Mouse (Mus musculus) thymus, postnatal 0 days (tissue): Measurements from ENCODE around the gene Bbs9. TPM values are rescaled to one million over a fixed set of nuclear protein-coding genes. Genes with fewer than 3 reads are reported as not detected.

Experiments
- DNase-seq: peaks from one replicate; pipeline ENCODE4 v3.0.0-alpha.2; 2015; ENCODE audit warnings: low spot score
- polyA plus RNA-seq: library from polyadenylated mRNA; unstranded; fragments of >200 nt; fragmentation: Nextera tagmentation; extraction: Ambion mirVana; gene quantifications from 2 replicates; pipeline ENCODE4 v1.2.1, GENCODE M21; 2015

Bbs9 gene
- polyA plus RNA-seq, 1 experiment from 2014 or later = 16.0 TPM

DNA sequence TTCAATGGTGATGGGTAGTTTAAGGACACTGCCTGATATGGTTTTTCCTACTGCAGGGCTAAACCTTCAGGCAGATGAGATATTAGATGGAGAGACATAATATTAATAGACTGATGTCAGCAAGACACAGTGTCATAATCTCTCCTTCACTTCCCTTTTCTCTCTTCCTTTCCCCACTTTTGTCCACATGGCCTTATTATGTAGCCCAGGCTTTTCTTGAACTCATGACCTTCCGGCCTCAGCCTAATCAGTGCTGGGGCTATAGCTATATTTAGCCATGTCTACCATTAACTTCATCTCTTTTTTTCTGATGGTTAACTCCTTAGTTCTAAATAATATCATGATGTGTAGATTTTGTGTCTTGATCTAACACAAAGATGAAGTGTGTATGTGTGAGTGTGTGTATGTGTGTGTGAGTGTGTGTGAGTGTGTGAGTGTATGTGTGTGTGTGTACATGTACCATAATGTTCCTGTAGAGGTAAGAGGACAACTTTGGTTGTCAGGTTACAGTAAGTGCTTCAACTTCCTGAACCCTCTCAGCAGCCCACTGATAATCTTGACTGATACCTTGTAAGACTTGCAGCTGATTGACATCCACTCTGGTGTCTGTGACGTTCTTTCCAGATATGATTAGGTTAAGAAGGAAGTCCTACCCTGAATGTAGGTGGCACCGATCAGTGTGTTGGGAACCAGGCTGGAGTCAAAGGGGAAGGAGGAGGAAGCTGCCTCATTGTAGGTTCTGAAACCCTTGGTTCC, 55.4 kb downstream of the Bbs9 start:
- DNase-seq = no peak

- no peak for DNase-seq
These were observed 56.6 kb downstream of the Bbs9 start for GRCm38 (mm10) chr9:22532112-22532511.

- DNase-seq = peak; percentile 55
These were observed 57.4 kb downstream of the Bbs9 start for GRCm38 (mm10) chr9:22532810-22533447.

DNA sequence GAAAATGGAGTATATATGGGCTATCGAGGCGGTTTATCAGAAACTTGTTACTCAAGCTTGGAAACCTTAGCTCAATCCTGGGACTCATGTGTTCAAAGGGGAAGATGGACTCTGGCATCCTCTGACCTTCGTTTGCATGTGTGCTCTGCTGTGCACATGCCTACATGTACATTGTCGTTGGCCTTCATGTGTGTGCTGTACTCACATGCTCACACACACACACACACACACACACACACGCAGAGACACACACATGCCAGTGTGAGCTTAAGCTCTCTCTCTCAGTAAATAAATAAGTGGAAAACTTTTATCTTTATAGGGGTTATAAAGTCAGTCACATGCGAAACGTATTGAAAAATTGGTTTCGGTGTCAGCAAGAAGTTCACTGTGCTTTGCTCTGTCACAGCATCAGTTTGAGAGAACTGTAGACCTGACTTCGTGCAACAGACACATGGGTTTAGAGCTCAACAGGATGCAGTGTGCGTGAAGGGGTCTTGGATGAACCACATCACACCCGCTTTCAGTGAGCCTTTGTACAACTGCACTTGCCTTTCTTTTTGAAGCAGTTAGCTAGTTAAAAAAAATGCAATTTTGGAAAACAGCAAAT, 62.4 kb downstream of the Bbs9 start:
- DNase-seq = peak; percentile 10

- no peak for DNase-seq
These were observed 64.0 kb downstream of the Bbs9 start for GRCm38 (mm10) chr9:22539546-22539945.

DNA sequence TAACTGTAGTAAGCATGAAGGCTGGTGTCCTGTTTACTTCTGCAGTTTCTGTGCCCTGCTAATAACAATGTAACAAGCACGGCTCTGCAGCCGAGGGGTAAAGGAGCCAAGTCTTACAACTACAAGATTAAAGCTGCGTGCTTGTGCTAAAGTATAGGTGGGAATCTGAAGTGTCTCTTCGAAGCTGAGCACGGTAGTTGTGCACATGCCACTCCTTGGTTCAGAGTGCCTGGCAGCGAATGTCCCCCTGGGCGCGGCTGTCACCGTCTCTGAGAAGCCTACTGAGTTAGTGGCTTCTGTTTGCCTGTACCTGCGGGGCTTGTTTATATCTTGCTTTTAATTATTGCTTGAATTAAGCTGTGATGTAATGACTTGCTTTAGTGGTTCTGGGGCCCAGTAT, 65.6 kb downstream of the Bbs9 start:
- no peak for DNase-seq

DNA sequence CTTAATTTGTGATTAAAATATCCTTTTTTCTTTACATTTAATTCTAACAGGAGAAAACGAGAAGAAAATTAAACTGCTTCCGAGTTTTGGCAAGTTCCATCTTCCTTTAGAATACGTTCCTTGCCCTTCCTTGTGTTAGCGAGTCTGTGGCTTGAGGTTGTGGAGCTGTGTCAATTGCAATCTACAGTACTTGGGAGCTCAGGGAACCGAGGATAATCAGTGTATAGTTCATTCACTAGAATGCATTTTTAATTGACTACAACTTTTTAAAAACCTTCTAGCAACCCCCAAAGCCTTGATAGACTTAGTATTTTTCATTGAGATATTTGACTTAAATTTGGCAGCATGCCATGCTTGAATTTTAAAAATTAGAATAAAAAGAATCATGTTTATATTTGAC, 68.0 kb downstream of the Bbs9 start:
- DNase-seq = no peak

- DNase-seq = no peak
These were observed 69.1 kb downstream of the Bbs9 start for GRCm38 (mm10) chr9:22544349-22545341.

DNA sequence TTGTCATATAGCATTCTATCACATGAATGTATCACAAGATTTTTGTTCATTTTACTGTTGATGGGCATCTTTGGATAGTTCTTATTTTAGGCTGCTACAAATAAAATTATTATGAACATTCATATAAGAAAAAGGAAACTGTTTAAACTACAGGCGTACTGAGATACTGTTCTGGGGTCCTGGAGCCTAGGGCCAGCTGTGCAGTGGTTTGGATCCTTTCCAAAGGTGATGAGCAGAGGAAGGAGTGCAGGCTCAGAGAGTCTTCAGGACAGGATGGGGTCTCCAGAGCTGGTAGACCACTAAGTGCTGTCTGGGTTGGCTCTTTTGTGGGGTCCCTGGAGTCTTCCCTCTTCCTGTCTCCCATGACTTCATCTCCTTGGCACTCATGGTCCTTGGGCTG, 75.8 kb downstream of the Bbs9 start:
- no peak for DNase-seq

DNA sequence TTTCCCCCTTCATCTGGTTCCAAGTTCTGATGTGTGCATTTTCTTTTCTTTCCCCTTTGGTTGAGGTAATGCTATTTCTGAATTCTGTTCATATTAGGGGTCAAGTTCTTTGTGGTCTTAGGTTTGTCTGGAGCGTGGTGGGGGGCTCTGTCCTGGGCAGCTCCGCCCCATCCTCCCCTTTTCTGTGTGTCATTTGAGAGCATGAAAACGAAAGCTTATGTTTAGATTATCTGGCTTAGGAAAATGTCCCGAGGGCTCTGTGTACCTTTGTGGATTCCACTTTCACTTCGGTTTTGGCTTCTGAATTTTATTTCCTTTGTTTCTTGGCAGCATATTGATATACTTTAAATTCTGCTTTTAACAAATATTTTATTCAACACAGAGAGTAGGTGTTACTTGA, 80.6 kb downstream of the Bbs9 start:
- DNase-seq = no peak

GRCm38 (mm10) chr9:22557467-22557866, 82.0 kb downstream of the Bbs9 start:
- DNase-seq = peak; percentile 37

DNA sequence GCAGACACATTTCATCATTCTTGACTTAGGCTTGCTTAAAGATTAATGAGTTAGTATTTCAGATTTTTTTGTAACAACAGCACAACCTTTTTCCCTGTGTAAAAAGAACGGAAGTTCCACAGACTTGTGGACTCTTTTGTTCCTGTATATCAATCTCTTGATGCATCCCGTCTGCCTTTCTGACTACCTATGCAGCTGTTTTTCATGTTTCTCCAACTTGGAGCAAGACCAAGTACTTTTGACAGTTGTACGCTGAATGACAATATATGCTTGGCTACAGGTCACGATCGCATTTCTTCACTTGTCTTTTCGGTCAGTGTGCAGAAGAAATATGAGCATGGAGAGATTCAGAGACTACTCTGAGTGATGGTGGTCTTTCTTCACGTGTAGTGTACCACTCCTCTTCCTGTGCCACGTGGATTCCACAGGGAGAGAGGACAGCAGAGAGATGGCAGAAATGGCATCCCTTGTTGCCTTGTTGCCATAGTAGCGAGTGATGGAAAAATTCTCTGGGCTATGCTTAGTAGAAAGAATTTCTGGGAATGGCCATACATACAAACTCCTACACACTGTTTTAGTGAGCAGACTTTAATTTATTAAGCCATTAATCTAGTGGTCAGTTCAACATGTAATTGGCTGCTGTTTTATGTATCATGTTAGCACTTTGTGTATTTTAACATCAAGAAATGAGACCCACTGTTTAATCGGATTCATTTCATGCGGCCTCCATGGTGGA, 88.3 kb downstream of the Bbs9 start:
- DNase-seq = no peak

DNA sequence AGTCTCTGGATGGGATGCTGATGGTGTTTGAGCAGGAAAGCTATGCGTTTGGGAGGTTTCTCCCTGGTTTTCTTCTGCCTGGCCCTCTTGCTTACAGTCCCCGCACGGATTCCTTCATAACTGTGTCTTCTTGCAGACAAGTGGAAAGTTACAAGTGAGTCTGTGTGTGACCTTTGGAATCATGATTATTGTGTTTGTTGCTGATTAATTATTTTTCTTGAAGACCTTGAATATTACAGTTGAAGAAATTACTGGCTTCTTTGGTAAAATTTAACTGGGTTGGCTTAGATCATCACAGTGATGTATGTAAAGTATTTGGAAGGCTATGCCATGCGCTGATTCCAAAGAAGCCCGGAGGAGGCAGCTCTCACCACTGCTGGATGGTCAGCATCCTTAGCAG, 92.2 kb downstream of the Bbs9 start:
- DNase-seq = no peak

GRCm38 (mm10) chr9:22576426-22577139, 101.1 kb downstream of the Bbs9 start:
- DNase-seq = no peak

GRCm38 (mm10) chr9:22578266-22578665, 102.8 kb downstream of the Bbs9 start:
- DNase-seq = no peak

DNA sequence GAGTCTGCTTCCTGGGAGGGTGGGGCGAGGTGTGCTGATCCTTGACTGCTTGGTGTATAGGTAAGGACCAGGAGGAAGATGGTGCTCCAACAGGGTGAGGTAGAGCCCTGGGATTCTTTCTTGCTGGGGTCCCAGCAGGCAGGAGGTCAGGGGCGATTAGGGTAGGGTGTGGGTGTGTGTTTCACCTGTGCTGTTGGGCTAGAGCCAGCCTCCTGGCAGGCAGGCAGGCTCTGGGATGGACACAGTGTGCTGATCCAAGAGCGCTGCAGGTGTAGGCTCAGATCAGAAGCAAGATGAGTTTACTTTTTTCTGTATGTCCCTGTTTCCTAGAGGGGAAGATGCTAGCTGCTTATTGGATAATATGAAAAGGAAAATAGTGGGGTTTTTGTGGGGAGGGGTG, 108.7 kb downstream of the Bbs9 start:
- no peak for DNase-seq

- DNase-seq = no peak
These were observed 117.5 kb downstream of the Bbs9 start for GRCm38 (mm10) chr9:22593032-22593431.

GRCm38 (mm10) chr9:22596650-22597049, 121.1 kb downstream of the Bbs9 start:
- DNase-seq = no peak

DNA sequence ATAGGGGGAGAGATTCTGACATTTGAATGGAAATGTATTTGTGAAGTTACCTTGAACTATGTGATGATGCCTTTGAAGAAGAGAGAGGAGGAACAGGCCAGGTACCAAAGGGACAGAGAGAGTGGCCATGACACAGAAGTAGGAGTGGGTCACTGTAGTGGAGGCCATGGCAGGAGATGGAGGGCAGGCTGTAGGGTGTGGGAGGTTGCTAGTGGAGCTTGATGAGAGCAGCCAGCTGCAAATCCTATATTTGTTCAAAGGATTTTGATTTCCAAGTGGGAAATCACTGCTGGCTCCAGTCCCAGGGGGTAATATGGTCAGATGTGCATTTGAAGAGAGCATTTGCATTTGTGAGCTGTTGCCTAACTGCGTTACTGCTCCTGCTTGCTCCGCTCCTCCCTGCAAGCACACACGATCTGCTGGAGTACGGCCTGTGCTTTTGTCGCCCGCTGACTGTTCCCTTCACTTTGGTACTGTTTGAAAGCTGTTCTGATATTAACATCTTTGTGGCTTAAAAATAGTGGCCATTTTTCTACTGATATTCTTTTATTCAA, 137.8 kb downstream of the Bbs9 start:
- no peak for DNase-seq

GRCm38 (mm10) chr9:22619245-22619644, 143.7 kb downstream of the Bbs9 start:
- no peak for DNase-seq
